8 mouse cellular contexts compared by ENCODE assay signal in the genomic region with DNA sequence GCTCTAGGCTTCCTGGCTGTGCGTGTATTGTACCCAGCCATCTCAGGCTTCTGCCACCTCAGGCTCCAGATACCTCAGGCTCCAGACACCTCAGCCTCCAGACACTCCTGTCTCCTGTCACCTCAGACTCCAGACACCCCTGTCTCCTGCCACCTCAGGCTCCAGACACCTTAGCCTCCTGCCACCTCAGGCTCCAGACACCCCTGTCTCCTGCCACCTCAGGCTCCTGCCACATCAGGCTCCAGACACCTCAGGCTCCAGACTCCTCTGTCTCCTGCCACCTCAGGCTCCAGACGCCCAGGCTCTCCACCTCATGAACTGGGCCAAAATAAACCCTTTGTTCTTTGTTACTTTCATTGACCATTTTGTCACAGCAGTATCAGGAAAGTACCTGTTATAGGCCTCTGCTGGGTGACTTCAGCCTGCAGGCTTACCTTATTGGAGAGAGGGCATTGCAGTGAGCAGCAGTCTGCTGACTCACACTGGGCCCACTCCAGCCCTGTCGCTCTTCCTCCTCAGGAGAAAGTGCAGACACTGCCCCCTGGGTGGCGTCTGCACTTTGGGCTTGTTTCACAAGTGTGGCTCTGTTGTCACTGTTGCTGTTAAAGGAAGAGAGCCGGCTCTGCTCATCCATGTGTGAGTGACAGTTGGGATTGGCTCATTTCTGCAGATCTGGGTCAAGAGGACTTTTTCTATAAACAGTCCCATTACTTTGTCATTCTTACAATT.
DNase-seq lines count a peak whose midpoint lies in the region; ATAC-seq and TF ChIP-seq lines count a peak whose summit lies in the region.

No protein-coding gene starts in this region.

- TF ChIP-seq POLR2A in lung, adult 2 months (IDR thresholded peaks at IDR 0.05; ENCODE audit: borderline replicate concordance, extremely low read depth, low read depth, low read length) = no peak

- H3K36me3 ChIP-seq in neural tube, embryonic 11.5 days (ENCODE audit: control insufficient read depth, insufficient read depth, low read length) = 0 out of 2 replicates have a peak, but pooled peaks cover 2% of the 10 kb centered on the region
- H3K36me3 ChIP-seq in neural tube, embryonic 15.5 days = no peaks in the 10 kb centered on the region
- peaks cover 8% of the 10 kb centered on the region; the same call in 1 of the 2 replicates for H3K36me3 ChIP-seq in embryonic facial prominence, embryonic 14.5 days (ENCODE audit: control insufficient read depth, insufficient read depth, low read length)
- H3K36me3 ChIP-seq in intestine, postnatal 0 days (ENCODE audit: control insufficient read depth, insufficient read depth) = peaks cover 51% of the 10 kb centered on the region
- H3K36me3 ChIP-seq in splenic B cell, adult 2 months (ENCODE audit: control insufficient read depth, insufficient read depth, low read length, poor library complexity, severe bottlenecking) = peaks cover 4% of the 10 kb centered on the region; the same call in 1 of the 2 replicates

- DNase-seq in neural tube, embryonic 11.5 days (ENCODE audit: low spot score) = peak; percentile 43
- peak; percentile 62 for DNase-seq in embryonic facial prominence, embryonic 14.5 days (ENCODE audit: low spot score)
- DNase-seq in lung, adult 2 months = no peak
- peak; percentile 52 for DNase-seq in splenic B cell, adult 2 months (ENCODE audit: low read depth, low spot score)
- no peak for DNase-seq in cerebellum, adult 18-20 months
- DNase-seq in MN1 (ENCODE audit: low spot score) = no peak

- H3K4me1 ChIP-seq in neural tube, embryonic 11.5 days (ENCODE audit: control insufficient read depth, insufficient read depth, low read length) = 0 out of 2 replicates have a peak, but pooled peaks cover 2% of the 10 kb centered on the region
- peaks cover 8% of the 10 kb centered on the region; the same call in 1 of the 2 replicates for H3K4me1 ChIP-seq in neural tube, embryonic 15.5 days
- H3K4me1 ChIP-seq in embryonic facial prominence, embryonic 14.5 days (ENCODE audit: control insufficient read depth, insufficient read depth, low read length) = peaks cover 6% of the 10 kb centered on the region; the same call in 1 of the 2 replicates
- peaks cover 15% of the 10 kb centered on the region for H3K4me1 ChIP-seq in intestine, postnatal 0 days (replicated peaks; ENCODE audit: control insufficient read depth, insufficient read depth, low read length)
- peaks cover 7% of the 10 kb centered on the region for H3K4me1 ChIP-seq in lung, adult 2 months (ENCODE audit: control insufficient read depth, insufficient read depth, low read length)

- ATAC-seq in neural tube, embryonic 11.5 days (ENCODE audit: insufficient read depth, low FRiP score, low TSS enrichment) = 0 out of 2 replicates have a peak, but pooled peaks have one; percentile 41
- ATAC-seq in neural tube, embryonic 15.5 days (ENCODE audit: low FRiP score) = no peak
- peak; percentile 47; the same call in 1 of the 2 replicates for ATAC-seq in embryonic facial prominence, embryonic 14.5 days (ENCODE audit: low read depth)
- ATAC-seq in intestine, postnatal 0 days = peak; percentile 63

- peak; percentile 70 for TF ChIP-seq CTCF in intestine, postnatal 0 days (IDR thresholded peaks at IDR 0.05; ENCODE audit: low read depth)
- TF ChIP-seq CTCF in lung, adult 2 months (IDR thresholded peaks at IDR 0.05; ENCODE audit: insufficient read depth, low read length) = peak; percentile 51; the same call in 1 of the 2 replicates

- no peaks in the 10 kb centered on the region for H3K9me3 ChIP-seq in neural tube, embryonic 11.5 days (ENCODE audit: control insufficient read depth, low read length)
- H3K9me3 ChIP-seq in neural tube, embryonic 15.5 days (replicated peaks) = no peaks in the 10 kb centered on the region
- no peaks in the 10 kb centered on the region for H3K9me3 ChIP-seq in embryonic facial prominence, embryonic 14.5 days (ENCODE audit: control insufficient read depth, low read length)
- H3K9me3 ChIP-seq in intestine, postnatal 0 days (ENCODE audit: control insufficient read depth) = no peaks in the 10 kb centered on the region

- no peak overlapping the region for H3K4me3 ChIP-seq in neural tube, embryonic 11.5 days (ENCODE audit: low read depth, low read length)
- no peak overlapping the region for H3K4me3 ChIP-seq in neural tube, embryonic 15.5 days (replicated peaks)
- H3K4me3 ChIP-seq in embryonic facial prominence, embryonic 14.5 days (ENCODE audit: low read depth, low read length) = no peak overlapping the region
- no peak overlapping the region for H3K4me3 ChIP-seq in intestine, postnatal 0 days (ENCODE audit: low read depth, low read length)
- H3K4me3 ChIP-seq in lung, adult 2 months (replicated peaks; ENCODE audit: extremely low read depth, low read depth, low read length) = no peak overlapping the region

- H3K4me2 ChIP-seq in neural tube, embryonic 11.5 days (ENCODE audit: low read depth) = no peak overlapping the region
- no peak overlapping the region for H3K4me2 ChIP-seq in neural tube, embryonic 15.5 days
- no peak overlapping the region for H3K4me2 ChIP-seq in embryonic facial prominence, embryonic 14.5 days (ENCODE audit: low read depth, low read length)
- H3K4me2 ChIP-seq in intestine, postnatal 0 days (replicated peaks; ENCODE audit: low read depth) = no peak overlapping the region

- no peak overlapping the region for H3K27ac ChIP-seq in neural tube, embryonic 11.5 days (ENCODE audit: low read depth, low read length)
- no peak overlapping the region for H3K27ac ChIP-seq in neural tube, embryonic 15.5 days (replicated peaks)
- H3K27ac ChIP-seq in embryonic facial prominence, embryonic 14.5 days (replicated peaks; ENCODE audit: low read depth, low read length) = no peak overlapping the region
- peak overlapping the region; percentile 81 for H3K27ac ChIP-seq in intestine, postnatal 0 days (ENCODE audit: low read depth, low read length)

- 51% methylated on average over 5 of the region's 5 CpGs for WGBS in neural tube, embryonic 11.5 days
- 53% methylated on average over 5 of the region's 5 CpGs for WGBS in neural tube, embryonic 15.5 days
- WGBS in embryonic facial prominence, embryonic 14.5 days = 41% methylated on average over 5 of the region's 5 CpGs
- WGBS in intestine, postnatal 0 days = 34% methylated on average over 5 of the region's 5 CpGs
- 33% methylated on average over 5 of the region's 5 CpGs for WGBS in lung, adult 2 months

- no peaks in the 10 kb centered on the region for H3K27me3 ChIP-seq in neural tube, embryonic 11.5 days (ENCODE audit: control insufficient read depth, insufficient read depth, low read length)
- no peaks in the 10 kb centered on the region for H3K27me3 ChIP-seq in neural tube, embryonic 15.5 days (replicated peaks)
- no peaks in the 10 kb centered on the region for H3K27me3 ChIP-seq in embryonic facial prominence, embryonic 14.5 days (replicated peaks; ENCODE audit: control insufficient read depth, insufficient read depth, low read length)
- H3K27me3 ChIP-seq in intestine, postnatal 0 days (replicated peaks; ENCODE audit: control insufficient read depth, insufficient read depth, low read length) = no peaks in the 10 kb centered on the region
- no peaks in the 10 kb centered on the region for H3K27me3 ChIP-seq in splenic B cell, adult 2 months (ENCODE audit: control insufficient read depth, insufficient read depth, low read length, poor library complexity, severe bottlenecking)

- no peak overlapping the region for H3K9ac ChIP-seq in neural tube, embryonic 11.5 days (ENCODE audit: low read length)
- no peak overlapping the region for H3K9ac ChIP-seq in neural tube, embryonic 15.5 days (replicated peaks)
- no peak overlapping the region for H3K9ac ChIP-seq in embryonic facial prominence, embryonic 14.5 days (ENCODE audit: low read depth, low read length)
- H3K9ac ChIP-seq in intestine, postnatal 0 days (ENCODE audit: low read depth, low read length) = no peak overlapping the region

Comparison
In these comparisons a context has a peak if more than half of its experiments do, and no peak if none do; other contexts are left out.
1. DNase-seq: peak in neural tube, embryonic 11.5 days (single experiment), embryonic facial prominence, embryonic 14.5 days (single experiment) and splenic B cell, adult 2 months (single experiment); none in lung, adult 2 months (single experiment), cerebellum, adult 18-20 months (0 of 2) and MN1 (single experiment).